Mouse (Mus musculus): ENCODE data around the gene Grik1.

The Grik1 gene

DNA sequence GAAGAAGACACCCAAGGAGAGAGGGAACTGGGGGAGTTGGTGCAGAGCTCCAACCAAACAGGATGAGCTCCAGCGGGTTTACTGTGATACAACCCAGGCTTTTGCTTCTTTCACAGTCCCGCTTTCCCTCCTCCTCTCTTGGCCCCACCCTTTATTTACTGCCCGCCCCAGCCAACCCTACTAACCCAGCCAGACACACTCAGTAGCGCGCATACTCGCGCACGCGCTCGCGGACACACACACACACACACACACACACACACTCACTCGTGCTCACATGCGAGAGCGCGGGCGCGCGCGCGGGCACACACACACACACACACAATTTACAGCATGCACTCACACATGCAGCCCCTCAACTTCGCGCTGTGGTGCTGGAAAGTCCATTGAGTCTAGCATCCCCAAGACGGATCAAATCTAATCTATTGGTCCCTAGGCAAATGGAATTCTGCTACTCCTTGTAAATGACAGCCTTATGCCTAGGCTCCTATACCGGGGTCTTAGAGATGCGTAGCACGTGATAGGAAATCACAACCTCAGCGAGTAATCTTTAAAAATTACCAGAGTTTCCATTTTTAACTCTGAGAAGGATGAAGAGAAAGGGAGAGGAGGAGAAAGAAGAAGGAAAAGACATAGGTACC, at the start of gene Grik1:
TSS of gene Grik1 (minus strand) at position 134 of the 641 bp plus-strand sequence.
- DNase-seq (ENCODE audit: low read depth), result no peak

DNA sequence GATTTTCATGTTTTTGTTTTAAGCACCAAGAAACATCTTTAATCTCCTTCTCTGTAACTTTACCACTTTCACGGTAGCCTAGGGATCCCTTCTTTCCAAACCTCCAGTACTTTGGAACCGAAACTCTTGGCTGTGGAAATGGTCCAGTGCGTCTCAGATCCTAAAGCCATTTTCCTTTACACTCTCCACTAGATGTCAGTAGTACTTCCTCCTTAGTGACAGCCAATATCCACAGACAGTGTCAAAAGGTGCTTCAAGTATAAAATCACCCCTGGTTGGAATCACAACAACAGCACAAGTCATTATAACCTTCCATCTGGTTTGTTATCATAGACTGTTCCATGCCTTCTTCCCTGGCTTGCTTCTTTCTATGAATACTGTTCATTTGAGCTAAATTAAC, 4.1 kb upstream of the Grik1 start:
- DNase-seq (ENCODE audit: low read depth), result no peak

DNA sequence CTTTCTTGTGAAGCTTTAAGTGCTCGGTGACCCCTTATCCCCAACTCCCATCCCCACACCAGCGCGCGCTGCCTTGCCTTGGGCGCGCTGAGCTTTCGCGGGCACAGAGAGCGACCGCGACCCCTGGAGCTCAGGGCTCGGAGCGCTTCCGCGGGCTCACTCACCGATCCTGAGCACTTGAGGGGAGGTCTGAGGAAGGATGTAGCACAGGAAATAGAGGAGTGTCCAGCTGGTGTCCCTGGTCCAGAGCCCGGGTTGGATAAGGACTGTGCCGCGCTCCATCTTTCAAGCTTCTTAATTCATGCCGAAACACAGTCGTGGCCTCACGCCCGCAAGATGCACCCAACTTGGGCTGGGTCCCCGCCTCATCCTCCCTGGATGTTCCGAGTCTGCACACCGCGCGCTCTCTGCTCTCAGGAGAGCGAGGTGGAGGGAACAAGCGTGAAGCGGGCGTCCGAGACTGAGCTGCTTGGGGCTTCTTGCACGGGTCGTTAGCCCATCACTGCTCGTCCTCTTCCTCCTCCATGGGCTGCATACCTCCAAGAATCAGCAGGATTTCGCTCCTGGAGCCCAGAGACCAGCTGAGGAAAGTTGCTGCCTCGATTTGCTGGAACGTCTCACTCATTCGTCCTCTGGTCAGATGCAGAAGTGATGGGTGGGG, 514 bp downstream of the Grik1 start:
- no peak for DNase-seq (ENCODE audit: low read depth)

DNA sequence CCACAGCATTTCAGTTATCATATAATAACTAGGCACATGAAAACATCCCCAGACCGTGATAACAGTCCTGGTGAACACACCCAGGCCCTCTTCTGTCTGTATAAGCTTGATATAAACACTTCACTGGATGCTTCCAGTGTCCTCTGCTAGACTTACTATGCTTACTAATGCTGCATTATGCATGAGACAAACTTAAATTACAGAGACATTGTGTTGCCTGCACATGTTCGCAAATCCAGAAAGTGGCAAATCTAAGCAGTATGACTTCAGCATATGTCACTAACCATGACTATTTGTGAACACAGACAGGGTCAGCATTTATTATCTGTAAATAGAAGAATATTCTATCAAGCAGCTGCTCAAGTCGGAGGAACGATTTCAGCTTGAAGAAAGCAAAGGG, 31.7 kb downstream of the Grik1 start:
- no peak for DNase-seq (ENCODE audit: low read depth)

DNA sequence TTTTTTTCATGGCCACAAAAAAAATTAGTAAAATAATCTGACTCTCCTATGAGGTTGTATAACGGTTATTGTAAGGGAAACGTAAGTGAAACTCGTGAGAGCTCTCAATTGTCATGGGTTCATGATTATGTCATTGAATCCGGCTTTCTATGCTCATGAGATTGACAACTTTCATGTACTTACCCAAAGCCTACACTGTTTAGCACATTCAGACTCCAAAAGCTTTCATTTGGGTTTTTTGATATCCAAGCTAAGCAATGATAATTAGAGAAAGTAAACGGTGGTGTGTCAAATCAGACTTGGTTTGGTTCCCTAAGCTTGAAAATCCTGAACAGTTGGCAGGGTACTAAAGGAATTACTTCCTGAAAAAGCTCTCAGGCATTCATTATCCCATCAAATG, 33.0 kb downstream of the Grik1 start:
- DNase-seq (ENCODE audit: low read depth), result no peak

DNA sequence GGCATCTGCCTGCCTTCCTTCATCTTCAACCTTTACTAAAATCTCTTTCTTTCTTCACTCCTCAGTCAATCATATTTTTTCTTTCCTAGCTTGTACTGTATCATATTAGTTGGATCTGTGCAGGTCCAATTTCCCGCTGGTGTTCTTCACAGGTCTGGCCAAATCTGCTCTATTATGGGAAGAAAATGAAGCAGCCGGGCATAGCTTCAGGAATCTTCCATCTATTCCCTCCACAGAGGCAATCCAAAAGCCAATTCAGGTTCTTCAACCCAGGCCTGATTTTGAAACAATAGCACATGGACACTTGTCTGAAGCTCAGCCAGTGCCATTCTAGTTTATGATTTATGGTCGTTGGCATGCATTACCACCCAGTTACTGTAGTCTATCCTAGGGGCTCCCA, 34.0 kb downstream of the Grik1 start:
- DNase-seq (ENCODE audit: low read depth), result no peak

DNA sequence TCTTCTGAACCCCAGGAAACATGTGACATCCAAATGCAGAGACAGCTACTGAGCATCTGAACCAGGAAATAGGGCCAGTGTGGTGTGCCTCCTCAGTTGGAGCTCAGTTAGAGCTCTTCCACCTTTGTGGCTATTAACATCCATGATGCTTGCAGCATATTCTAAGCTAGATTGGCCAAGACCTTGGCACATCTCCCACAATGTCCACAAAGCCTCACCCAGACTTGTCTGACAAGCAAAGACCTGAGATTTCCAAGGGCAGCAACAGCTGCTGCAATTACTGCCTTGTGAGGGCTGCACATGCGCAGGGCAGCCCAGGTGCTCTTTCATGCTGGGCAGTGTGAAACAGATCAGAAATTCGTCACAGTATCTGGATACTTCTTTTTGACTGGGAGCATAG, 37.4 kb downstream of the Grik1 start:
- DNase-seq (ENCODE audit: low read depth), result no peak

DNA sequence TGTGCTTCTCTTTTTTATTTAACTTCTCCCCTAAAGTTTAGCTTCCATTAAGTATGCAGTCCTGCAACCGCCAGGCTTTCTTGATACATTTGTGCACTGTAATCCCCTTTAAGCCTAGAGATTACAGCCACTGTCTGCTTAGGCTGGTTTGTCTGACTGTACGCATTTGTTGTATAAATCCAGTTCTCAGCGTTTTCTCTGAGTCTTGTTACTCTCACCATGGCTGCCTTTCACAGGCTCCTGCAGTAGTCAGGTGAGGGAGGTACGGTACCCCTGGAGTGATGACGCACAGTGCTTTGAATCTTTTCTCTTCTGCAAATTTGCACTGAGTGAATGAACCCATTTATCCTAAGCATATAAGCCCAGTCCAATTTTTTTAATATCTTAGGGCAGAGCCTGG, 39.0 kb downstream of the Grik1 start:
- no peak for DNase-seq (ENCODE audit: low read depth)

DNA sequence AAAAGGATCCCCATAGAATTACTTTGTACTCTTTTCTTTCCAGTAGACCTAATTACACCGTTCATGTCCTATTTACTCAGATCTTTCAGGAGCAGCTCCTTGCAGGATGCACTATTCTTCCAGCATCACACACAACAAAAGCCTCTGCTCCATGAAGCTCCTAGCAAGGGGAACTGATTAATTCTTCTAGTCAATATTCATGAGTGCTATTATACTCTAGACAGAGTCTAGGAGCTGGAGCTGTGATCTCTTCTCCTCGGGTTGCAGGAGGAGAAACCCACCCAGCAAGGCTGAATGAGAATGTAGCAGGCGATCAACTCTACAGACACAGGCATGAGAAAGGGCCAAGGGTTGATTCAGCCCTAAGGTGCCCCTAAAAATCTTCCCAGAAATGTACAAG, 40.2 kb downstream of the Grik1 start:
- DNase-seq (ENCODE audit: low read depth), result no peak

DNA sequence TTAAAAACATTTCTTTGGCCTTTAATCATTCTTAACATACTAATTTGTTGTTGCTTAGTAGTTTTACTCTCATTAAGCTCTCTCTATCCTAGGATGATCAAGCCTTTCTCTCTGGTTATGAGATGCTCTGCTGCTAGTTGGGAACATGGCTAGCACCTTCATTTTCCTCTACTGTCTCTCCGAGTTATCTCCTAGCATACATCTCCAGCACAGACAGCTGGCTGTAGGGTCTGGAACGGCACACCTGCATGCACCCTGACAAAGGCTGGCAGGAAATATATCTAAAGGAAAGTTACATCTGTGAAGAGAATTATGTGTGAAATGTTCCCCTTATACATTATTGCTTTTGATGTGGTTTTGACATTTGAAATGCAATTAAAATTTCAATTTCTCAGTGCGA, 42.5 kb downstream of the Grik1 start:
- DNase-seq (ENCODE audit: low read depth), result no peak

DNA sequence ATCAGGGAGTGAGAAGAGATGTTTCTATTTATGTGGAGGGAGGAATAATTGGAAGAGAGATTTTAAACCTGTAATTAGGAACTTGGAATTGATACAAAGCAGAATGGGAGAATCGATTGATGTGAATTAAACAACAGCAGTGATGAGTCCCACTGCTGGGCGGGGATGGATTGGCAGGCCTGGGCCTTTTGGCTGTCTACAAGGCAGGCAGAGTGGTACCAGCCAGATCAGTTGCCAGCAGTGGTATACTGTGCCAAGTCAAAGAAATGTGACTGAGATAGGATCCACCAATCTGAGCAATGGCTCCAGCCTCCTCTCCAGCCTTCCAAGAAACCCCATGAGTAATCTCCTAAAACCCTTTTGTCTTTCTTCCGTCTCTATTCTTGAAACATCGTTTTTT, 45.4 kb downstream of the Grik1 start:
- no peak for DNase-seq (ENCODE audit: low read depth)

DNA sequence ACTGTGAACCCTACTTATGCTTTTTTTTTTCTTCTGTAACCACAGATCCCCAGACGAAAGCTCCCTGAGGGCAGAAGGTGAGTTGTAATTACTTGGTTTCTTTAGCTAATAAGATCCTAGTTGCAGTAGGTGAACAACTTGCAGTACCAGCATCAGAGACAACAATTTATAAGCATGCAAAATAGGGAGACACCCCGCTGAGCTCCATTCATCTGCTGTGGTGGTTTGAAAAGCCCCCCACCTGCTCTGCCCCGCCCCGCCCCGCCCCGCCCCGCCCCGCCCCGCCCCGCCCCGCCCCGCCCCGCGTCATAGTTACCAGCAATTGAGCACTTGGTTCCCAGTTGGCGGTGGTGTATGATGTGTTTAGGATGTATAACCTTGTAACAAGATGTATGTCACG, 64.4 kb downstream of the Grik1 start:
- no peak for DNase-seq (ENCODE audit: low read depth)

DNA sequence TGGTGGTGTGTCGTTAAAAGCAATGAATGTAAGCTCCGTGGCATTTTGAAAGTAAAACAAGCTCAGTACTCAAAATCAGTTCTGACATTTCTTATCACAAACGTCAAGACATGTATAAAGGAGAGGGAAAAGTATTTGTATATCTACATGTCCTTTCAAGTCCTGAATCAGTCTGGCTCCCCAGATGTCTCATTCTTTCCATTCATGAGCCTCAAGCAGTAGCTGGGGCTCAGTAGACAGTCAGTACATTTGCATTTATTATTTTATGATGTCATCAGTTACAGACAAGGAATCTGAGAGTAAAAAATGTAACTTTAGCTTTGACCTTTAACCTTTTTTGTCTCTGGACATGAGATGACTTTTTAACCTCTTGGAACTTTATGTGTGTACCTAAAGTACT, 68.1 kb downstream of the Grik1 start:
- no peak for DNase-seq (ENCODE audit: low read depth)

DNA sequence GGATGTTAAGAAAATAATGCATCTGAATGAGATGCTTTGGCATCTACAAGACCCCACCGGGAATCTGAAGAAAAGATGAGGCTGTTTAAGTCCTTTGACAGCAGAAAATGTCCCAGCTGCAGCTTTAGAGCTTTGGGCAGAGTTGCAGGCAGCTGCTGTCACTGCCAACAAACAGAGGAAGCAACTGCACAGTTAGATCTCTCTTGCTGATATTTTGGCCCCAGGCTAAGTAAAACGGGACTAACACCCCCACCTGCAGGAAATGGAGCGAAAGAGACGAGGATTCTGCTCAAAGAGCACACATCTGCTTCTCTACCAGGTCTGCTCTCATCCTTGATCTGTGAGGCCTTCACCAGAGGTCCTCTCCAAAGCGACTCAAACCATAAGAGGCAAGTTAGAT, 77.5 kb downstream of the Grik1 start:
- no peak for DNase-seq (ENCODE audit: low read depth)

DNA sequence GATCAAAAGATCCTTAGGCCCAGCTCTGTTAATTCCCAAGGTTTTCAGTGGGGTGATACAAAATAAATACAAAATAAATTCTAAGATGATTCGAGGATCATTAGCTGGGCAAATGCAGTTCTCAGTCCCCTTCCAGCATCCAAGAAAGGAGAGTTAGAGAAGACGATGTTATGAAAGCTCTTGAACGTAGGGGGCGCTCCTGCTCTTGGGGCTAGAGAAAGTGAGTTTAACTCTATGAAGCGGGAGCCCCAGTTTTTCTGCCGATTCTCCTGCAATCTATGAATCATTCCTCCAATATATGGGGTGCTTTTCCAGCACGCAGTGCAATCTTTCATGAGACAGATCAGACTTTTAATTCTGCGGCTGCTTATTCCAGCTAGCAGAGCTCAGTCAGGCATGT, 78.2 kb downstream of the Grik1 start:
- DNase-seq (ENCODE audit: low read depth), result no peak

DNA sequence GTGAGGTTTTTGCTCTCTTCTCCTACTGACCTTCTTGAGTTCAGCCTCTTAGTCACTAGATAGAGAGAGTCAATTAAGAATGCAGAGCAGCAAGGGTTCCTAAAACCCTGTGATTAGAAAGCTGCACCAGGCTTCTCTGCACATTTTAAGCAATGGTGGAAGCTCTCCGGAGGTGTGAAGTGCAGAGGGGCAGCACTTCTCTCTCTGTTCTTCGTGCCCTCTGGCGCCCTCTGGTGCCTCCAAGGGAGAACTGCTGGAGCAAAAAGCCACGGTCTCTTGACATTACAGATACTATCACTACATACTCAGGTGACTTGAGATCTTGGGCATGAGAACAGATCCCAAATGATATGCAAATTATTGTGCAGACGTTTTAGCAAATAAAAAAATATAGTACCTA, 85.7 kb downstream of the Grik1 start:
- peak; percentile 50 for DNase-seq (ENCODE audit: low read depth)

DNA sequence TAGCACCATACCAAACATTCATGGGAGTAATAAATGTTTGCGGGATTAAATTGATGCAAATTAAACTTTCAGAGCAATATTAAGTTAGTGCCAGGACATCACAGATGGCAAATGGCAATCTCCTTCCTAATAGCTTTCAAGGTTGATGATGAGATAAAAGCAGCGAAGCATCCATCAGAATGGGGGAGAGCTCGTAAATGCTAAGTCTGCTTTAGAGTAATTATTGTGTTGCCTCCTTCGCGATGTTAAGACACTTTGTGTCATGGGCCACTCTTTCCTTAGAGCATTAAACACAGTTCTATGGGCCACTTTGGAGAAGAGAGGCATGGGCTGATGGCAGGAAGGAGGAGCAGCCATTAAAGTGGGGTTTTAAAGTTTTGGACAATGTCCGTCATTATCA, 86.1 kb downstream of the Grik1 start:
- no peak for DNase-seq (ENCODE audit: low read depth)

DNA sequence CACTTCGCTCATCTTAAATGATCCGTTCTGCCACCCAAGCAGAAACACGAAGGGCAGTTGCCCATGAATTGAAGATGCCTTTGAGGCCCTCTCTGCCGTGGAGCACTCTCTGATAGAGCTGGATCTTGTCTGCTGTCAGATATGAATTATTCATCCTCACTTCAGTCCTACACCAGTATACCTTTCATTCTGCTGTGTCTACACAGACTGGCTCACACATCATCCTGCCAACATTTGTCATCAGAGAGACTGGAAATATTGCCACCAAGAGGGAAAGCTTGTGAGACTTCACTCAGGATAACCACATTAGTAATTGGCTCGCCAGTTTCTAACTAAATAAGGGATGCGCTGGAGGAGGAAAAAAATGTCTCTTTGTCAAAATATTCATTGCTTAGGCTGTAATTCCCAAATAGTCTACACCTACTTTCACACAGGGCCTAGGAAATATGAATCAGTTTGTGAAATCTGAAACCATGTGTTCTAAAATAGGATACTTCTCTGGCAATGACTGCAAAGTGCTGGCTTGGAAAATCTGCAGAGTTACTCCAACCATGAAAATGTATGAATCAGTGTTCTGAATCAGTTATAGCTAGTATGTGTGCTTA, 102.5 kb downstream of the Grik1 start:
- peak; percentile 6 for DNase-seq (ENCODE audit: low read depth)

DNA sequence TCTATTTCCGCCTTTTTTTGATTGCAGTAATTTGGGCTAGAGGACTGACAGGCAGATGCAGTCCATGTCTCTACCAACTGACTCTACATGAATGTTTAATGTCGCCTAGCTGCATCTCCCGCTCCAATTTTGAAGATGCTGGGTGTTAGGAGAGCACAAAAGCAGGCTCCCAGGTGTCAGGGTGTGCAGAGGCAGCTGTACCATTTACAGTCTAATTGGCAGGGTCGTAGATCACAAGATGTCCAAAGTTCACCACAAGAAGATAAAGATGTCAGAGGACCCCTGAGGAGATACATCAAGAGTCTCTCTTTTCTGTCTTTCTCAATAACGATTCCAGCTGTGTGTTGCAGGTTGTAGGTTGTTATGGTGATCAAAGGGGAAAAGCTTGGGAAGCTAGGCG, 111.3 kb downstream of the Grik1 start:
- DNase-seq (ENCODE audit: low read depth), result no peak

DNA sequence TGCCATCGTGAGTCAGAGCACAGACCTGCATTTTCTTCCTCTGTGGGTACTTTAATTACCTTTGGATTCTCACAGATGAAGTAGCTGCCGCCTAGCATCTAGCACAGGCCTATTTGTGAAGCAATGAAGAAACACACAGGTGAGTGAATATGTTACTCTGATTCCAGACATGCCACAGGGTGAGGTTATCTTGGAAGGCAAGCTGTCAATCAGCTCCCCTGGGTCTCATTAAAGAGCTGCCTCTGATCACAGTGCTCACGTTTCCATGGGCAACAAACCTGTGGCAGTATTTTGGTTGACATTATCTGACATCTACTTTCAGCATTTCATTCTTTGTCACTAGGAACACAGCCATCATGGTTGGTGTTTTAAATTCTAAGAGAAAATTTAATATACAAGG, 112.7 kb downstream of the Grik1 start:
- DNase-seq (ENCODE audit: low read depth), result no peak

DNA sequence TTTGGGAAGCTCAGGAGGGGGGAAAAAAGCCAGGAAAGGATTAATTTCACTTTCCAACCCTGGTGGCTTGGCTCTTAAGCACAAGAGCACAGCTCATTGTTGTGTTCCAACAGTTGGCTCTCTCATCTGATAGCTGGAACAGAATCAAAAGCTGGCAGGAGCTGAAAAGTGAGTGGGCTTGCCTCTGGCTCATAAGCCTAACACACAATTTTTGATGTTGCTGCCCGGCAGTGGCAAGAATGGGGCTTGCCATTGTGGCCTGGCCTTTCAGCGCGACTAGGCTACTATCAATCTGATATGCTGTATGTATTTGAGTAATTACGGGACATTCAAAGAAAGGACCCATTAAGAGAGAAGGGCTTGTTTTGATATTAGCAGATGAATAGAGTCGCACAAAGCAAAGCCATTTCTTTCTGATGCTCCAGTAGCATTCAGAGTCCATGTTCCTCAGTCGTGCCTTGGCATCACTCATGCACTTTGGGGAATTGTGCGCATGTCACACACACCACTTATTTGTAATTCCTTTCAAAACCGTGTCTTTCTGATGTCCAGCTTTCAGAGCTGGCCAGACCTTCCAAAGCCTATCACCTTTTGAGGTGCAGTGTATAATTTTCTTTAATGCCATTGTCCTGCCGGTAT, 115.9 kb downstream of the Grik1 start:
- DNase-seq (ENCODE audit: low read depth), result no peak

DNA sequence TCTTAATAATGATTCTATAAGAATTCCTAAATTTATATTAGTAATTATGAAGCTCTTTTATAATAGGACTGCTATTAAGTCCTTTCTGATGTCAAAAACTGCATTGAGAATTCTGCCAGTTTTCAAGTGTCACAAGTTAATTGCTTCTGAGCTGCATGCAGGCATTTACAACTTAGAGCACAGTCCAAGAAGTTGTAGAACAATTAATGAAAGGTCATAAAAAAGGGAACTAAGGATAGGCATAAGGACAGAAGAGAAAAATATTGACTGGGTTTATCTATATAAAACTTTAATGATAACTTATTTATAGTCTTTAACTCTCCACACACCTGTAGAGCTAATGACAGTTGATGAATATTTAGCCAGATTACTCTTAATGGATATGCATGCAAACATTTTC, 123.5 kb downstream of the Grik1 start:
- no peak for DNase-seq (ENCODE audit: low read depth)

DNA sequence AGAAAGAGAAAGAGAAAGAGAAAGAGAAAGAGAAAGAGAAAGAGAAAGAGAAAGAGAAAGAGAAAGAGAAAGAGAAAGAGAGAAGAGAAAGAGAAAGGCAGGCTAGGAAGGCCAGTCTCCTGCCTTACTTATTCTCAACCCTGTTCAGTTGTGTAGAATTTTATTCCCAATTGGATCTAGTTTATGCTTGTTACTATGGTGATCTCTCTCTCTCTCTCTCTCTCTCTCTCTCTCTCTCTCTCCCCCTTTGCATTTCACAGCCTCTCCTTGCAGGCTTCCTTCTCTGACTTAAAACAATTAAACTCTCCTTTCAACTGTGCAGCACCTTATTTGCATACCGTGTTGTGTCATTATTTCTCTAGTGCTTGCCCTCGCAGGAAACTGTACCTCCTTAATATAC, 147.5 kb downstream of the Grik1 start:
- DNase-seq (ENCODE audit: low read depth), result no peak
